10 mouse cellular contexts compared by ENCODE assay signal in genomic region chr5:5481662-5482061, GRCm38 (mm10). TPM values are rescaled to one million over a fixed set of nuclear protein-coding genes. Genes with fewer than 3 reads are reported as not detected.
DNase-seq lines count a peak whose midpoint lies in the region; TF ChIP-seq lines count a peak whose summit lies in the region.
"Had no signal": no experiment of that assay in that cellular context is flagged by ENCODE, and none has a peak within 500 bp of the region (broad histone marks: within the 10 kb centered on the region; RNA-seq: fewer than 3 reads in every experiment).

No protein-coding gene starts in this region.

- DNase-seq in kidney, postnatal 14 days = peak; percentile 21
- no peak for DNase-seq in kidney, postnatal 10 days
- peak; percentile 35 for DNase-seq in ES-CJ7 (ENCODE audit: low read depth, low spot score)
- DNase-seq in adipocyte (ENCODE audit: low spot score) = peak; percentile 83
- no peak for DNase-seq in lung, adult 2 months
- no peak for DNase-seq in thymus, adult 18-20 months
- no peak for DNase-seq in gastrocnemius, postnatal 4 days (ENCODE audit: low spot score in 2 of 2)

- H3K4me1 ChIP-seq in lung, adult 2 months (ENCODE audit: control insufficient read depth, insufficient read depth, low read length) = no peaks in the 10 kb centered on the region
- H3K4me1 ChIP-seq: limb, embryonic 13.5 days had no signal

- H3K4me3 ChIP-seq in lung, adult 2 months (replicated peaks; ENCODE audit: extremely low read depth, low read depth, low read length) = no peak overlapping the region
- H3K4me3 ChIP-seq: embryonic facial prominence, embryonic 13.5 days; limb, embryonic 13.5 days had no signal

- no peak for TF ChIP-seq POLR2A in lung, adult 2 months (IDR thresholded peaks at IDR 0.05; ENCODE audit: borderline replicate concordance, extremely low read depth, low read depth, low read length)

- 0% methylated on average over 1 of the region's 1 CpGs for whole genome bisulfite sequencing in lung, adult 2 months

- TF ChIP-seq CTCF in lung, adult 2 months (IDR thresholded peaks at IDR 0.05; ENCODE audit: insufficient read depth, low read length) = peak; percentile 34; the same call in 1 of the 2 replicates

RNA-seq across cellular contexts. Expression of gene 1700015F17Rik, which starts 2.7 kb away (rescaled TPM):
- polyA plus RNA-seq in lung, adult 2 months (2012; rRNA removed) = not detected in 2 replicates
- total RNA-seq in gastrocnemius, postnatal 4 days (2021) = not detected
- polyA plus RNA-seq: embryonic facial prominence, embryonic 13.5 days; limb, embryonic 13.5 days; small intestine, adult 2 months had no signal

RNA-seq across cellular contexts. Expression of gene Cldn12, which starts 33.1 kb away (rescaled TPM):
- polyA plus RNA-seq in lung, adult 2 months (2012; rRNA removed) = 14.3 and 16.5 TPM in 2 replicates
- total RNA-seq in gastrocnemius, postnatal 4 days (2021) = 10 to 100 TPM; 12.2 to 12.4 TPM

Comparison
In these comparisons a context has a peak if more than half of its experiments do, and no peak if none do; other contexts are left out.
1. DNase-seq: peak in kidney, postnatal 14 days (single experiment), ES-CJ7 (single experiment) and adipocyte (single experiment); none in kidney, postnatal 10 days (single experiment), lung, adult 2 months (single experiment), thymus, adult 18-20 months (0 of 2) and gastrocnemius, postnatal 4 days (0 of 2).